Mouse (Mus musculus) erythroblast, adult 5-6 weeks (primary cell): ENCODE results near the gene Dusp9. TPM values are rescaled to one million over a fixed set of nuclear protein-coding genes. Genes with fewer than 3 reads are reported as not detected.

Experiments used
- ATAC-seq: replicated peaks from 2 replicates; pipeline ENCODE4 v1.8.0; 2016; ENCODE audit warnings: moderate number of reproducible peaks, mild to moderate bottlenecking, moderate TSS enrichment, inconsistent platforms; ENCODE audit not compliant: poor library complexity, low FRiP score, severe bottlenecking
- total RNA-seq, 2 experiments: library from RNA; stranded (forward) in 1 of 2; stranded (reverse) in 1 of 2; fragments of 150-400 nt in 1 of 2; fragments of 200-764, 138-1000 nt in 1 of 2; gene quantifications; 2 replicates each; pipeline versions ENCODE4 v1.2.3 to v1.2.4; 2015 to 2017; ENCODE audit warnings: low replicate concordance in 2 of 2

Gene Dusp9
- total RNA-seq (2015; ENCODE audit: low replicate concordance) (not detected in 2 replicates), total RNA-seq (2017; ENCODE audit: low replicate concordance) (0.43 TPM in 1 of 2 replicates, not detected in the other)

DNA sequence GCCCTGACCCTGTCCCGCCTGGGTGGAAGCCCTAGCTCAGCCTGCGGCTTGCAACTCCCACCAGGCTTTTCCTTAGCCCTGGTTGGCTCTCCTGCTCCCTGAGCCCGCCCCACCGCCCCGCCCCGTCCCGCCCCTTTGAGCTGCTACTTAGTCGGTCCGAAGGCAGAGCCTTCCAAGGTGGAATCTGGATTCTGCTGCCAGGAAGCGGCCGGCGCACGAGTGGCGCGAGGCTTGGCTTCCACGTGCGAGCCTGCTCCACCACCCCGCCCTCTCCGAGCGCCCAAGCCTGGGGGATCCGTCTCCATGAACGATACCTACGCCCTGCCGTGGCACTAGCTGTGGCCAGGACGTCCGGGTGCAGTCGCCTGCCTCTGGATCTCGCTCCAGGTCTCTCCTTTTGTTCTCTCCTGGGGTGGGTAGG lies at the start of gene Dusp9:
Gene Dusp9 (plus strand): TSS at position 165 of the 421 bp plus-strand sequence.
- ATAC-seq = no peak

DNA sequence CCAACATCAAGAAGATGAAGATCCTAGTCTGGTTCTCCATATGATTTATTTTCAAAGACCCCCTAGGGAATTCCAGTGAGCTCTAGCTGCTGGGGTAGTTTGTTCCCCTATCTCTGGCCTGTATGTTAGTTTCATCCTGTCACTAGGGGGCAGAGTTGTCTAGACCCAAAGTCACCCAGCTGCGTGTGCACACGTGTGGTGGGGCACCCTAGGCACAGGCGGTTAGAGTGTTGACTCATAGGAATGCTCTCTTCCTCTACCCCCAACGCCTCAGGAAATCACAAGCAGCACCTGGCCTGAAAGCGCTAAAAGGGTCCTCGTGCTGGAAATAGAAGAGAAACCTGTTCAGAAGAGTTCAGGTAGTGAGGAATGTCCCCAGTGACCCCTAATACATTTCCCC lies 46.0 kb upstream of the Dusp9 start:
- peak; percentile 69 for ATAC-seq

DNA sequence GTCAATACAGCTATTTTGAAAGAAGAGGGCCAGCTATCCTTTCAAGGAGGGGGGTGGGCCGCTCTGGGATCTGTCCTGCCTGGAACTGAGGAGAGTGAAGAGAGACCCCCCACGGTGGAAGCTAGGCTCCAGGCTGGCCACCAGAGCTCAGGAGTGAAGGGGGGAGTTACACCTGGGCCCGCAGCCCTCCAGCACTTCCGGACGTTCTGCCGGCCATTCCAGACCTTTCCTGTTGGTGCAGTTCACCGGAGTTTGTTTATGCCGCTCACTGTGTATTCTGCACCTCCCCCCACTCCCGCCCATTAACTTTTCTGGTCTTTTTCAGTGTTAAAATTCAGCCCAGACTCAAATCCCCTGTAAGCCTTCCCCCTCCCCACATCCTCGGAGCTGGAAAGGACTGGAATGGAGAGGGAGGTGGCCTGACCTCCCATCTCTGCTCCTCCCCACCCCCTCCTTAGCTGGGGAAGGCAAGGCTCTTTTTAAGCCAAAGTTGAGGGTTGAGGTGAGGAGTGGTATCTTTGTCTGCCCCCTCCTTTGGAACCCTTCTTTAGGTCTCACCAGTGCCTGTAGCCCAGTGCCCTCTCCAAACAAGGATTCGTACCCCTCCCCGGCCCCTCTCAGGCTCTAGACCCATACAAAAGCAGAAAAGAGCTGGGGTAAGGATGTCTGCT lies 44.6 kb upstream of the Dusp9 start:
- ATAC-seq = no peak

DNA sequence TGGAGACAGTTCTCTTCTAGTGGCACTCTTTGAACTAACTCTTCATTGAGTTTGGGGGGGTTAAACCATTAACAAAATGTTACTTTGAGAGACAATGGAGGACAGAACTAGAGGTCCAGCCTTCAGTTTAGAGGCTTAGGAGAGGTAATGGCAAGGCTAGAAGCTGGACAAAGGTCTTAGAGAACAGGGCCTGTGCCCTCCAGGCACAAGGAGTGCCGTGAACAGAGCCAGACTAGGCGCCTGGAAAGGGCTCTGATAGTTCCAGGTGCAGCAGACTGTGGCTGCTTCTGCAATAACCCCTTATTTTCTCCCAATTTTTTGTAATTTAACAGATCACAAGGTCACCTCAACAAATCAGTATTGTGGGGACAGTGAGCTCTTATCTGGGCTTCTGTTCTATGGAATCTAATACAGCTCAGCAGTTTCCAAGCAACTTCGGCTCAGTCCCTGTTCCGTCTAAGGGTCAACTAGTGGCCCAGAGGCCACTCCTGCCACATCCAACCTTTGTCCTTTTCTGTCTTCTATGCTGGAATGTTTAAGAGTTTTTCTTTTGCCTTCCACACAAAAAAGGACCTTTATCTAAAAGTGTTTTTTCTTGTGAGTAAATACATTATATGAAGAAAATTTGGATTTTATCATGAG lies 43.8 kb upstream of the Dusp9 start:
- no peak for ATAC-seq

DNA sequence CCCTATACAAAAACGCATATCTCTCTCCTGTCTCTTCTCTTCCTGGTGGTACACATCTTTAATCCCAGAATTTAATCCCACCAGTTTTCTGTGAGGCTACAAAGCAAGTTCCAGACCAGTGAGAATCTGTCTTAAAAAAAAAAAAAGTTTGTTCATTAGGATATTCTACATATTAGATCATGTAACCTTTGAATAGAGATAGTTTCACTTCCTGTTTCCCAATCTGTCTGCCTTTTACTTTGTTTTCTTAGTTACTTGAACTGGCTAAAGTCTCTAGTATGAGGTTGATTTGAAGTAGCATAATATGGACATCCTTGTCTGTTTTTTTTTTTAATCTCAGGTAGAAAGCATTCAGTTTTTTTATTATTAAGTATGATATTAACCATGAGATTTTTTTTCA lies 37.8 kb upstream of the Dusp9 start:
- no peak for ATAC-seq

DNA sequence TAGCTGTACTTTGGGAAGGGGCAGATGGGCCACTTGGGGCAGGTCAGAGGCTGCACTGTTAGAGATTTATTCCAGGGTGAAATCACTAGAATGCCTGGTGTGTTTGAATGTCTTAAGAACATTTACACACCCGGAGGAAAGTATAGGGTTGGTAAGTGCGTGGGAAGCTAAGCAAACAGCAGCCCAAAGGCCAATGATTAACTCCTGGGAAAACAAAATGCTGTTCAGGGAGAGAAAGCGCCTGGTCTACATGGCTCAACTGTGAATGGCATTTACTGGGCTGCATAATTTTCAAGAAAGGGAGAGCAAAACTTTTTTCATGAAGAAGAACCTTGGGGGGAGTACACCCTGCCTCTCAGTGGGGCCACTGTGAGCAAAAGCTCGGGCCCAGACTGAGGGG lies 25.6 kb upstream of the Dusp9 start:
- ATAC-seq = no peak

DNA sequence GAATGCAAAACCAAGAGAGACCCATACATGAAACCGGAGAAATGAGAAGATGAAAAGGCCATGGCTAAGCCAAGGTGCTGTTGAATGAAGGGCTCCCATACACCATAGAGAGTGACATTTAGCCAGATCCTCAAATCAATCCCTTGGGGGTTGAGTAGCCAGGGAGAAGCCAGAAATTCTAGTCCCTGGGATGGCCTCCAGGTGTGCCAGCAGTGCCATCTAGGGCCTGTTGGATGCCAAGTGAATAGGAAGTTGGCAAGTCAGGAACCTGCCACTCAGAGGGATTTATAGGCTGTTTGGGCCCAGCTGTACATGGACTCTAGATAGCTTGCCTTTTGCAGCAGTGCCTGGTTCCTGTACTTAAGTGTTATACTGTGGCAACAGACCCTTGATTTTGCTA lies 23.3 kb upstream of the Dusp9 start:
- no peak for ATAC-seq

DNA sequence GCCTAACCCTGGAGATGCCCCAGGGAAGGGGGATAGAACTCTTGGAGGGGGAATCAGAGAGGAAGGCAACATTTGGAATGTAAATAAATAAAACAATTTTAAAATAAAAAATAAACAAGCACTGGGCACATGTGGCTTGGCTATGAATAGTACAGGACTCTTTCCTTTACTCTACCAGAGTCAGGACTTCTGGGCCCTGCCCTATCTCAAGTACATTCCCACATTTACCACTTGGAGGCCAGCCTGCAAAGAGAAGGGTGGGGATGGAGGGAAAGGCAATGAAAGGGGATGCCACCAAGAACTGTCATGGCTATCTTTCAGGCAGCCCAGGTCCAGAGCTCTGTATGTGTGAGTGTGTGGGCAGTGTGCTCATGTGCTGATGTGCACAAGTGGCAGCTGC lies 19.8 kb upstream of the Dusp9 start:
- no peak for ATAC-seq

DNA sequence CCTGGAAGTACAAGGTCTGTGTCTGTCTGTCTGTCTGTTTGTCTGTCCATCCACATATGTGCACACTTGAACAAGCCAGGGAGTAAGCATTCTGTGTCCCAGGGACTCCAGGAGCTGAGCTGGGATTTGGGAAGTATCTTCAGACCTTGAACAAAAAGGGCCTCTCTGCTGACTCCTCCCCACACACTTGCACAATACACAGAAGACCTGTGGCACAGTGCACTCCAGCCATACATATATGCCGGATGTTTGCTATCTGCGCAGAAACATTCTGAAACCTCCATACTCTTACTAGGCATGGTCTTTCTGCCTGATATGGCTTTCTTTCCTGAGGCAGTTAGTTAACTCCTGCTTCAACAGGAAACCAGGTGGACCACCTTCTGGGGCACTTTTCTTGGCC lies 19.3 kb upstream of the Dusp9 start:
- ATAC-seq = no peak

DNA sequence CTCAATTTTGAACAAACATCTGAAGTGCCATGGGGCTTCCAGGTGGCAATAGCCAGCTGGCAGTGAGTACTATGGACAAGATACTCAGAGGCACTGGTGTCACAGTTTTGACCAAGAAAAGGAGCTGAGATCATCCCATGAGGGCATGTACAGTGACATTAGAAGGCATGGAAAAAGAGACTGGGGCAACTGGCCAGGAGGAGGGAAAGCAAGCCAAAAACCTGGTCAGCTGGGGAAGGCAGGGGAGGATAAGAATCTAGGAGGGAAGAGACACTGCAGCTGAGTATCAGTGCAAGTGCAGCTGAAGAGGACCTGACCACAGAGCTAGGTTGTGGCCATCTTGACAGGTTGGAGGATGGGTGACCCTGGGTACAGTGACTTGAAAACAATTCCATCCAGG lies 12.2 kb upstream of the Dusp9 start:
- no peak for ATAC-seq

DNA sequence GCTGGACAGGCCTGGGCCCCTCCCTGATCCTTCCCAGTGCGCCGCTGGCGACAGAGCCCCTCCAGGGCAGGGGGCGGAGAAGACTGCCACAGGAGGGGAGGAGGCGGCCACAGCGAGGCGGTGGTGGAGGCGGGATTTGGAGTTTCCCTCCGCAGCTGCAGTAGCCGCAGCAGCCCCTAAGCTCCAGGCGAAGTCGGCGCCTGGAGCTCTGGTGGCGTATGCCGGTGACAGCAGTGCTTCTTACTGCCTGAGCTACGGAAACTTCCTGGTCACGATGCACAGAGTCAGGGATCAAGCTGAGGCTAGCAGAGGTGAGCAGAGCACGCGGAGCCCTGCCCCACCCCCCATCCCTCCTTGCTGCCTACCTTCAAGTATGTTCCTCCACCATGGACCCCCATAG lies 3.8 kb upstream of the Dusp9 start:
- ATAC-seq = no peak

DNA sequence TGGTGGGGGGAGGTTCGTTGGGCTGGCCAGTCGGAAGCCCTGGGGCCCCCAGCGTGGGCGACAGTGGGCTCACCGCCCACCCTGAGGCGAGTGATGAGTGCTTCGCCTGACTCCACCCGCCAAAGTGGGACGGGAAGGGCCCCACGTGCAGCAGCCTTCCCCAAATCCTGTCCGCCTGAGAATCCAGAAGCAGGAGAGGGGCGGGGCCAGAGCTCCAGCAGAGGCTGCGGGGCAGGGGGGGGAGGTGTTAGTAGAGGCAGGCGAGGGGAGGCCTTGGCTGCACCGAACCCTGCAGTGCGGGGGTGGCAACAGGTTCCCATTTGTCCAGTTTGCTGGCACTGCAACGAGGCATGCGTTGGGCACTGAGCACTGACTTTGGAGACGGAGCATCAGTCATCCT lies 1.8 kb upstream of the Dusp9 start:
- no peak for ATAC-seq

DNA sequence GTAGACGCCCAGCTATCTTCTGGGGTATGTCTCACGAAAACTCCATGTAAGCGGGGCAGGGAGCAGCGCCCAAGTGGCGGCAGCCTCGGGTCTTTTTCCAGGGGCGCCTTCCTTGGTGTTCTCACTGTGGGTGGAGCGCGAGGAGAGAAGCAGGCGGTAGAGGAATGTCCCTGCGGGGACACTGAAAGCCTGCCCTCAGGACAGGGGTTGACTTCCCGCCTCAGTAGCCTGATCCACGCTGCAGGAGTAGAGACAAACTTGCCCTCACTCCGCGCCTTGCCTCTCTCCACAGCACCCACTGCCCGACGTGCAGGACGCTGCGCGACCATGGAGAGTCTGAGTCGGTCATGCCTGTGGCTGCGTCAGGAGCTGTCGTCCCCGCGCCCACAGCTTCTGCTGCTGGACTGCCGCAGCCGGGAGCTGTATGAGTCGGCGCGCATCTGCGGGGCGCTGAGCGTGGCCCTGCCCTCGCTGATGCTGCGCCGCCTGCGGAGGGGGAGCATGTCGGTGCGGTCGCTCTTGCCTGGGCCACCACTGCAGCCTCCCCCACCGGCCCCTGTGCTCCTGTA lies 766 bp downstream of the Dusp9 start:
- ATAC-seq = no peak

DNA sequence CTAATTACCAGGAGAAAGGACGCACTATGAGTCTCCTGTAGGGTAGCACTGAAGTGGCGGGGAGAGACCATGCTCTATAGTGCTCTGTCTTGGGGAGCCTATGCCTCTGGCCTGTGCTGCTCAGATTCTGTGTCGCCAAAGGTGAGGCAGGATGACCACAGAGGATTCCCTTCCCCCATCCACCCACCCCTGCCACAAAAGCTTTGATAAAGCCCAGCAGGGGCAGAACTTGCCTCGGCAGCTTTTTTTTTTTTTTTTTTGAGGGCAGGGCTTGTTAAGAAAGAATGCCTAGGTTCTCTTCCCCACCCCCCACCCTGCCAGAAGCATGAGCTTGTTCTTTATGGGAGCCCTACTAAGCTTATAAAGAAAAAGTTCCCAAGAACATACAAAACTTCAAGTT lies 5.9 kb downstream of the Dusp9 start:
- no peak for ATAC-seq

DNA sequence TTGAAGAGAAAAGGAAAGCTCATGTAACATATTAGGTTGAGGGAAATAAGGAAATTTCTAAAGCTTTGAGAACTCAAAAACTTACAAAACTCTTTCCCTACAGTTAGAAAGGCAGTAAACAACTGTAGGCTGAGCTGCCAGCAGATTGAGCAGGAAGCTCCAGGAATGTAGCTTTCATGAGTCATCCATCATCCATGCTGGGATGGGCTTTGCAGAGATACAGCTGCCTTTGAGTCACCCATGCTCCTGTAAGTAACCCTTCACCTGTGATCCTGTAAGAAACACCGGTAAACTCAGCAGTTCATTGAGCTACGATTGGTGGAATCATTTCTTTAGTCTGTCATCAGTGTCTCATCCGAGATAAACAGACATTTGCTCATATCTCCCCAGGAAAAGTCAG lies 11.7 kb downstream of the Dusp9 start:
- ATAC-seq = no peak

DNA sequence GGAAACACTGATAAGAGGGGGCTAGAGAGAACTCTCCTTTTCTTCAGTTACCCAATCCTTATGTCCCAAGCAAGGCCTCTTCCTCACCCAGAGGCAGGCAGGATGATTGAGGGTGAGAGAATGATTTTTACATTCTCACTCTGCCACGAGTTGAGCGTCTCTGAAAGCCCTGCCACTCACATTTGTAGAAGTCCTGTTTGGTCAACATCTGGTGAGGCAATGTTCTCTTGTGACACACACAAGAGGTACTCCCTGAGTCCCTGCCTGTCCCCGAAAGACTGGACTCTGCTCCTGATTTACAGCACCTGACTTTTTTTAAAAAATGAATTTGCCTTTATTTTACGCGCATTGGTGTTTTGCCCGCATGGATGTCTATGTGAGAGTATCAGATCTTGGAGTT lies 14.2 kb downstream of the Dusp9 start:
- no peak for ATAC-seq

DNA sequence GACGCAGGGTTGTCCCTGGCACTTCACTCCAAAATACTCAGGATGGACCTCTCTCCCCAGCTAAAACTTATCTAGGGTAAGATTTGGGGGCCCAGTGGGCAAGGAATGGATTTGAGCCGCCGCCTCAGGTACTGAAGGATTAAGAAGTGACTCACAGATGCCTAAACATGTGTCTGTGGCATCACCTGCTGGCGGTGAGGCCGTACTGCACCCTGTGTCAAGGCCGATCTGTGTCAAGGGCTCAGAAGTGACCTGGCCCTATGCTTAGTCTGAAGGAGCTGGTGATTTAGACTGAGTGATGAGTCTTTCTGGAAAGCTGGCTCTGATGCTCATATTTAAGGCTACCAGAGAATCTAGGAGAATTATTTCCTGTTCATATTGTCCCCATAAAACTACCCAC lies 15.0 kb downstream of the Dusp9 start:
- ATAC-seq = peak; percentile 82; the same call in 1 of the 2 replicates

DNA sequence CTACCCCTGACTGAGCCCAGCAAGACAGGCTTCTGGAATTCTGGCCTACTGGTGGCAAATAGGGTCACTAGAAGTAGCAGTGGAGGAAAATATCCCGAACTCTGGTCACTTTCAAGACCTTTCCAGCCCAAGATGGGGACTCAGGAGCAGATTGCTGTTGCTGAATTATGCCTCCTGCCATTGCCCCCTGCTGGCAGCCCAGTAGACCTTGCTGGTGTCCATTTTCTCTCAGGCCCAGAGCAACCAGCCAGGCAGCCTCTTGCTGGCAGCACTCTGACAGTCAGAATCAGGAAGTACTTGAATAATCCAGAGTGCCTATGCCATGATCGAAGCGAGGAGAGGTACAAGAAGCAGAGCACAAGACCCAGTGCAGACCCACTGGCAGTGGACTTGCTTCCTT lies 16.3 kb downstream of the Dusp9 start:
- no peak for ATAC-seq

DNA sequence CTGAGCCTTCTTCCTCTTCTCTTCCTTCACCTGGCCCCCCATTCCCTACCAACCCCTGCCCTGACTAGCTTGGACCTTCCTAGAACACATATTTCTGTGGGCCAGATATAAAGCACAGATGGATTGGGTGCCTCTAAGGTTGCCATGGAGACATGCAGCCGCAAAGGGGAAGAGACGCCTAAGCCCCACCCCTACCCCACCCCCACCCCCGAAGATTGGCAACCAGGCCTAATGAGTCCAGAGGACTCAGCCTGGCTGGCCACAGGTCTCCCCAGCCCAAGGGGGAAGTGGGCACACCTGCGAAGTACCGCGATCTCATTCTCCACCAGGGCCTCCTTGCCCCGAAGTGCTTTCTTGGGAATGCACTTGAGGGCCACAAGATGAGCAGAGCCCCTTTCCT lies 19.2 kb downstream of the Dusp9 start:
- ATAC-seq = no peak

DNA sequence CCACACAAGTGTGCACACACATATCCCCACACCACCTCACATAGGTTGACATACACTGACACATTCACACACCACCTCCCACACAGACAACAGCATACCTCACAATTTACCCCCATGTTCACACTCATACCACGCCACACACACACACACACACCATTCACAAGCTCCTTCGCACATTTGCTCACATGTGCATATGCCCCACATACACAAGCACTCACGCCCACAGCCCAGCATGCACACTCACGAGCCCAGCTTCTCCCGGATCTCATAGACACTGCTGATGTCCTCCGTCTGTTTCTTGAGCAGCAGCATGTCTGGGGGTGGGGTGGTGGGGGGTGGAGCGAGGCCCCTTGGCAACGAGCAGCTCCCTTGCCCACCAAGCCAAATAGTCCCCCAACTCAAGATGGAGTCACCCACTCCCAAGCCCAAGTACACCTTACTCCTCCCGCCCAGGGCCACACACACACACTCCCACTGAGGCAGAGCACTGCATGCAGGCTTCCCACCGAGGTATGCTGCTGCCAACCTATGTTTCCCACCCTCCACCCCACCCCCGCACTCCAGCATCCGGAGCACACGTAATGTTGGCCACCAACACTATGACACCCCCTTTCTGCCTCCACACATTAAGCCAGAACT lies 19.8 kb downstream of the Dusp9 start:
- no peak for ATAC-seq
